Mouse (Mus musculus) natural killer cell, adult 2 months (primary cell): ENCODE data around the gene Nrn1l.
A peak's percentile ranks its signal among the peaks of the same experiment; 100 is the strongest.

Source experiments
- DNase-seq, 2 experiments: peaks; one replicate each; pipeline ENCODE4 v3.0.0; 2022; ENCODE audit warnings: low spot score in 2 of 2

The Nrn1l gene

DNA sequence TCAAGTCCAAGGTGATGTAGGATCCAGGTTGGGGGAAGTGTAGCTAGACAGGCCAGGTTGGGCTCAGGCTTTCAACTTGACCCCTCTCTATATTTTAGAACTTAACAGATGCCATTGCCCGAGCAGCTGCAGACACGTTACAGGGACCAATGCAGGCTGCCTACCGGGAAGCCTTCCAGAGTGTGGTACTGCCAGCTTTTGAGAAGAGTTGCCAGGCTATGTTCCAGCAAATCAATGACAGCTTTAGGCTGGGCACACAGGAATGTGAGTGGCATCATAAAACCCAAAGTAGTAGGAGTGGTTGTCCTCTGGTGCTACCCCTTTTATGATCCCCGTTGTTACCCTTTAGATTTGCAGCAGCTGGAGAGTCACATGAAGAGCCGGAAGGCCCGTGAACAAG lies 2.5 kb upstream of the Nrn1l start:
- no peak for DNase-seq

DNA sequence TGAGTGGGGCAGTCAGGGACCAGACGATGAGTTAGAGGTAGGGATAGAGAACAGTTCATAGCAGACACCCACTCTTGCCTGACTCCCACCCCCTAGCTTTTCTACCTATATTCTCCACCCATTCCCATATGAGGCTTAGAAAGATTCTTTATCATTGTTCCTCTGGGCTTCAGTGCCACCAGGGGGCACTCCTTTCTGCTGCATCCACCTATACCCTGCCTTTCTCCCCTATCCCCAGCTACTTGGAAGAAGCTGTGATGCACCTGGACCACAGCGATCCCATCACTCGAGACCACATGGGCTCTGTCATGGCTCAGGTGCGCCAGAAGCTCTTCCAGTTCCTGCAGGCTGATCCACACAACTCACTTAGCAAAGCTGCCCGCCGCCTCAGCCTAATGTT lies 935 bp upstream of the Nrn1l start:
- peak in 1 of 2 experiments; percentile 20 for DNase-seq

DNA sequence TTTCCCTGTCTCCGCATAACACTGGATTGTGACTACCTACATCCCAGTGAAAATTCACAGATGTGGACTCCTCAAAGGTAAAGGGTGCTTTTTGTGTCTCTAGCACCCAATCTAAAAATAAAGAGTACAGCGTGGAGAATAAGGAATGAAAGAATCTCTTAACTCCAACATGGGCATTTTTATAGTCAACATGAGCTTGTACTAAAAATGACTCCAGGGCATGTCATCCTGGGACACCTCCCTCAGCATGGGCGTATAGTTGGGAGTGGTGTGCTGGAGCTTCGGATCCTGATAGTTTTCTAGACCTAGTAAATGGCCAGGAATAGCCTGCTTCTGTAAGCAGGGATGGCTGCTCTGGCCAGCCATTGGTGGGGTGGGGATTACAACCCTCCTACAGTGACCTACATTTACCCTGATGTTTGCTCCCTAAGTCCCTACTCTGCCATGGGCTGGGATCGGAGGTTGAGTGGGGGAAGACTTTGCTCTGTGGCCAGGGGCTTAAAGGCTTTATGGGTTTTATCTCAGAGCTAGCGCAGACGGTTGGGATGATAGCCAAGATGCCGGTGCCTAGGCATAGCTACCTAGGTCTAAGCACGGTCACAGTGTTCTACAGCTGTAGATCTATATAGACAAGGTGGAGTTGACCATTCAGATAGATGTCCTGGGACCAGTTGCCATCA lies 4.6 kb downstream of the Nrn1l start:
- DNase-seq: no peak

- peak; percentile 87 to 90 for DNase-seq
Measured at GRCm38 (mm10) chr8:105900180-105900940, 7.0 kb downstream of the Nrn1l start, which contains the start of gene Pskh1. Gene Pskh1 (plus strand): TSS chr8:105900441.

- DNase-seq: peak; percentile 54 to 58
Measured at GRCm38 (mm10) chr8:105900941-105901616, 7.7 kb downstream of the Nrn1l start.

DNA sequence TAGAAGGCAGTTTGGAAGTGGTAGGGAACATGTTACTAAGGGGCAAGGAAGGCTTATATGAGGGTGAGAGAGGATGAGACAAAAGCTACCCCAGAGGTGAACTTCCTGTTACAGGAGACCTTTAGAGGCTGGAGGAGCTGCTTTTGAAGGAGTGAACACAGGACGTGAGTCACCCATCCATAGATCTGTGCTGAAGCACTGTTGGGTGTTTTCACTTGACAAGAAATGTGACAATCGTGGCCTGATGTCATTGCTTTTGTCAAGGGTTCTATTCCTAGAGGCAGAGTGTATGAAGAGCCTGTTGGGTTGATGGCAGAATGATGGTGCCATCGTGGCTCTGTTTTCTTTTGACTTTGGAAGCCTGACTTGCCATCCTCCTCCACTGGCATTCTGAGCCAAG lies 26.0 kb downstream of the Nrn1l start:
- DNase-seq: peak in 1 of 2 experiments; percentile 10

DNA sequence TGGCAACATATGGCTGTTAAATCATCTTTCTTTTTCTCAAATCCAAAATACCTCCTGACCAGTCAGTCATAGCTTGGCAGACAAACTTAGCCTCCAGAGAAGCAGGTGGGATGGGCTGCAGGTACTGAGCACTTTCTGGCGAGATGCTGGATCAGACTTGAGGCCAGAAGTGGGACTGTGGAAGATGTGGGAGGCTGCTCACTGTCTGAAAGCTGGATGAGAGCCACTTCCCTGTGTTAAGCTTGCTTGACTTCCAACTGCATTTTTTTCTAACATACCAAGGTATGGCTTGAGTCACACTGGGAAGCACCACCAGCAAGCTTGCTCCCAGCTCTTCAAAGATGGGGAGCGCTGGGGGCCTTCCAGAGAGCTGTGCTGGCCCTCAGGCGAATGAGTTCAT lies 31.8 kb downstream of the Nrn1l start:
- DNase-seq: no peak

GRCm38 (mm10) chr8:105930602-105931001 lies 37.2 kb downstream of the Nrn1l start:
- DNase-seq: peak; percentile 79 to 86

GRCm38 (mm10) chr8:105931271-105931670 lies 37.9 kb downstream of the Nrn1l start:
- DNase-seq: no peak

- no peak for DNase-seq
Measured at GRCm38 (mm10) chr8:105932525-105932924, 39.2 kb downstream of the Nrn1l start.

- no peak for DNase-seq
Measured at GRCm38 (mm10) chr8:105933762-105934161, 40.4 kb downstream of the Nrn1l start, which contains the start of gene Ctrl. Gene Ctrl (minus strand): TSS chr8:105933862.

- DNase-seq: no peak
Measured at GRCm38 (mm10) chr8:105935105-105935504, 41.7 kb downstream of the Nrn1l start.

DNA sequence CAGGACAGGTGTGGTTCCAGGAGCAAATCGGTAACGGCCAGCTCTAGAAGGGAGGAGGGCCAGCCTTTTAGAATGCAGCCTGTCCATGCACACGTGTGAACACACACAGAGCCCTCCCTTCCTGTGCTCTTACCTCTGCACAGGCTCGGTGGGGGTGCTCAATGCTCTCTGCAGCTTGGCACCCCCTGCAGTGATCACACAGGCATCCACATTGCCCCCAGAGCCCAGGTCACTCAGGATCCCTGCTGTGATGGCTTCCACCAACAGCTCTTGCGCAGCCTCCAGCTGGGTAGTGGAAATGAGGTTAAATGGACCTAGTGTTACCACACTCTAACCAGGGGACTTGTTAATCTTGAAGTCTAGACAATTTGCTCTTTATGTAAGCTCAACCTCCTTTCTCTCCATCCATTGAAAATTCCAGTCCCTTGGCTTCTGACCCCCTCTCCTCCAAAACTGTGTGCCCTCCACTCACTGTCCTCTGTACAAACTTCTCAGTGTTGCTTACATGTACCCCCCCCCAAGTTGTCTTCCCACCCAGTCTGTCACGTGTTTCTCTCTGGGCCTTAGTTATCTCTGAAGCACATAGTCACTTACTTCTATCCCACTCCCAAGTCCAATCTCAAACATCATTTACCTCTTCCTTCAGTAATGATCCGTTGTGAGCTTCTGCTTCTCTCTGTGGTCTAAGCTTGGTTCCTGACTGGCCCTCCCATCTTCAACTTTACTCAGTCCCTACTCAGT lies 42.7 kb downstream of the Nrn1l start:
- no peak for DNase-seq

DNA sequence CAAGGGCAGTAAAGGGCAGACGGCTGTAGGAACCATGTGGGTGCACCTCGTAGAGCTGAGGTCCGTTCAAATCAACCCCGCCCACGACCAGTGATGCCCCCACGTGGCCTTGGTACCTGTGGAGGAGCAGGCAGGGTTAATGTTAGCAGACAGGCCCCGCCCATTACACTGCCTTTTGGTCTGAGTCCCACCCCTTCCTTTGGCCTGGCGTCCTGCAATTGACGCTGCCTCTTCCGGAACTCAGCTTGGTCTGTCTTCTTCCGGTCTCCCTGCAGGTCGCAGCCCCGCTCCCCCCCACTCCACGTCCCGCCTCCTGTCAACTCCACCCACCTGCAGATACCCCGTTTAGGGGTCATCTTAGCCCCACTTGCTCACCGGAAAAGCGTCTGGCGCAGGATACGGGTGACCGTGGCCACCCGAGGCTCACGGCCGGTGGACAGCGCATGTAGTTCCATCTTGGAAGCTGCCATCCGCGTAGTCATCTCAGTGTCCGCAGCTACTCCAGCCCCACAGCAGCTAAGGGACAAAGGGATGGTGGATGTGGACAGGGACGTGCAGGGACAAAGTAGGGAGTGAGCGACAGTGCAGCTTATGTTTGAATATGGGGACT lies 43.6 kb downstream of the Nrn1l start:
- peak; percentile 81 to 83 for DNase-seq

GRCm38 (mm10) chr8:105937496-105938305 lies 44.3 kb downstream of the Nrn1l start:
- peak; percentile 61 to 63 for DNase-seq

- DNase-seq: no peak
Measured at GRCm38 (mm10) chr8:105938306-105938669, 44.9 kb downstream of the Nrn1l start, which contains the start of gene Psmb10. Gene Psmb10 (minus strand): TSS chr8:105938444.

- DNase-seq: no peak
Measured at GRCm38 (mm10) chr8:105942026-105942425, 48.7 kb downstream of the Nrn1l start.

DNA sequence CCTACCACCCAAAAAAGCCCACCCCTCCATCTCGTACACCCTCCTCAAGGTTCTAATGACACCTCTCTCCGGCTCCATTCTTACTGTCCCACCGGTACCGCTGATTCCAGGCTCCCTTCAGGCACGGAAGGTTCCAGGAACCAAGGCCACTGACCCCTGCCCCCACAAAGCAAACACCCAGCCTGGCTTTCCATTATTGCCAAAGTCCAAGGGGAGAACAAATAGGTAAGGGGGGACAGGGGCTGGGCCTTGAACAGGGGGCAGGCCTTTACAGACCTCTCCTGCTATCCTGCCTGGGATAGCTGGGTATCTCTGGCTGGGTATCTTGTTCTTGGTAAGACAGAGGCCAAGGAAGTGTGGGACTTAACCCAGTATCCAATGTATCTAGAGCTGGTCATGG lies 49.2 kb downstream of the Nrn1l start:
- DNase-seq: no peak

DNA sequence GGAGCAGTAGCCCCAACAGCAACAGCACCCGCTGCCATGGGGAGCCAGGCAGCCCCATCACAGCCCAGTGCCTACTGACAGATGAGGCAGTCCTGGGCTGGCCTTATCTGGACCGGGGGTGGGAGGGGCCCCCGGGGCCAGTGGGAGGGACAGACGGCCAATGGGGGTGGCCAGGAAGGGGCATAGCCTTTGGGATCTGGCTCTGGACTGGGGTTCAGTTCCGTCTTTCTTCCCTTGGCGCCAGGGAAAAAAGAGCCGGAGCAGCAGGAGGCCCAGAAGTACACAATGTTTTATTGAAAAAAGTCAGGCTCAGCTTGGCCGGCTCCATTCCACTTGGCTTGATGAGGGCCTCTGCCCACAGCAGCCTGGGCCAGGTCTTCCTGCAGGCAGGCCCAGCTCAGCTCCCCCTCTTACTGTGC lies 50.0 kb downstream of the Nrn1l start, which contains the start of gene Lcat:
Gene Lcat (minus strand): TSS at position 62 of the 419 bp plus-strand sequence.
- DNase-seq: no peak
